ENCODE assay signal across 21 mouse cellular contexts in genomic region chr10:67713098-67713497, GRCm38 (mm10).
DNase-seq lines count a peak whose midpoint lies in the region; ATAC-seq and TF ChIP-seq lines count a peak whose summit lies in the region.
"Had no signal": no experiment of that assay in that cellular context is flagged by ENCODE, and none has a peak within 500 bp of the region (broad histone marks: within the 10 kb centered on the region; RNA-seq: fewer than 3 reads in every experiment).

No protein-coding gene starts in this region.

- TF ChIP-seq POLR2A in lung, adult 2 months (IDR thresholded peaks at IDR 0.05; ENCODE audit: borderline replicate concordance, extremely low read depth, low read depth, low read length): no peak

- H3K4me1 ChIP-seq in lung, adult 2 months (ENCODE audit: control insufficient read depth, insufficient read depth, low read length): no peaks in the 10 kb centered on the region
- peaks cover 3% of the 10 kb centered on the region; the same call in 1 of the 2 replicates for H3K4me1 ChIP-seq in liver, postnatal 0 days (ENCODE audit: insufficient read depth)
- H3K4me1 ChIP-seq: embryonic facial prominence, embryonic 12.5 days; forebrain, embryonic 13.5 days; hindbrain, embryonic 10.5 days; limb, embryonic 12.5 days had no signal

- no peak for TF ChIP-seq EP300 in liver, postnatal 0 days (IDR thresholded peaks at IDR 0.05; ENCODE audit: low read depth)

- no peak overlapping the region for H3K9ac ChIP-seq in liver, postnatal 0 days (replicated peaks)
- H3K9ac ChIP-seq: embryonic facial prominence, embryonic 12.5 days; forebrain, embryonic 13.5 days; limb, embryonic 12.5 days; lung, embryonic 14.5 days had no signal

- TF ChIP-seq CTCF in lung, adult 2 months (IDR thresholded peaks at IDR 0.05; ENCODE audit: insufficient read depth, low read length): no peak
- no peak for TF ChIP-seq CTCF in liver, postnatal 0 days (IDR thresholded peaks at IDR 0.05; ENCODE audit: low read depth)

- no peak overlapping the region for H3K4me2 ChIP-seq in liver, postnatal 0 days (ENCODE audit: low read depth, low read length)
- H3K4me2 ChIP-seq: embryonic facial prominence, embryonic 12.5 days; forebrain, embryonic 13.5 days; limb, embryonic 12.5 days; lung, embryonic 14.5 days had no signal

- H3K36me3 ChIP-seq in liver, postnatal 0 days (replicated peaks; ENCODE audit: insufficient read depth, low read length): no peaks in the 10 kb centered on the region
- H3K36me3 ChIP-seq: embryonic facial prominence, embryonic 12.5 days; hindbrain, embryonic 10.5 days; limb, embryonic 12.5 days had no signal

- H3K27ac ChIP-seq in liver, postnatal 0 days (ENCODE audit: low read depth): peak overlapping the region; percentile 64; the same call in 1 of the 2 replicates
- H3K27ac ChIP-seq: embryonic facial prominence, embryonic 12.5 days; forebrain, embryonic 13.5 days; heart, adult 2 months; hindbrain, embryonic 10.5 days; limb, embryonic 12.5 days; stomach, postnatal 0 days had no signal

- intact Hi-C loops in heart, postnatal 14 days (cut with DNase I): no loop called here

- peak; percentile 93 for DNase-seq in heart, adult 11 months
- DNase-seq in heart, postnatal 14 days: no peak
- peak; percentile 23 for DNase-seq in lung, postnatal 25 days (ENCODE audit: low spot score)
- DNase-seq in lung, adult 2 months: no peak
- DNase-seq in liver, postnatal 0 days: no peak
- no peak for DNase-seq in cerebellum, postnatal 4 days (ENCODE audit: low spot score in 2 of 2)
- DNase-seq in Muller cell, postnatal 12 days (ENCODE audit: inconsistent ontology term): no peak
- no peak for DNase-seq in urinary bladder, postnatal 10 days (ENCODE audit: low spot score)
- DNase-seq: cerebellum, adult 8-10 months; gastrocnemius, postnatal 10 days; kidney, adult 18-20 months; right cerebral cortex, postnatal 4 days had no signal

- H3K27me3 ChIP-seq in liver, postnatal 0 days (ENCODE audit: insufficient read depth, low read length): no peaks in the 10 kb centered on the region
- H3K27me3 ChIP-seq: embryonic facial prominence, embryonic 12.5 days; forebrain, embryonic 13.5 days; limb, embryonic 12.5 days had no signal

- no peaks in the 10 kb centered on the region for H3K9me3 ChIP-seq in liver, postnatal 0 days (ENCODE audit: low read length)
- H3K9me3 ChIP-seq: embryonic facial prominence, embryonic 12.5 days; forebrain, embryonic 13.5 days; limb, embryonic 12.5 days had no signal

- 62% methylated on average over 10 of the region's 10 CpGs for WGBS in lung, adult 2 months
- 47% methylated on average over 10 of the region's 10 CpGs for WGBS in liver, postnatal 0 days (ENCODE audit: insufficient replicate concordance)

- no peak overlapping the region for H3K4me3 ChIP-seq in lung, adult 2 months (replicated peaks; ENCODE audit: extremely low read depth, low read depth, low read length)
- H3K4me3 ChIP-seq in liver, postnatal 0 days (ENCODE audit: low read depth, low read length): no peak overlapping the region
- H3K4me3 ChIP-seq: embryonic facial prominence, embryonic 12.5 days; erythroblast, embryonic 14.5 days; forebrain, embryonic 13.5 days; heart, adult 2 months; hindbrain, embryonic 10.5 days; limb, embryonic 12.5 days had no signal

- peak; percentile 64 for ATAC-seq in liver, postnatal 0 days
- ATAC-seq: CD4-positive, CD25-positive, alpha-beta regulatory T cell, adult 4 months; forebrain, embryonic 13.5 days had no signal

Comparison
In these comparisons a context has a peak if more than half of its experiments do, and no peak if none do; other contexts are left out.
1. DNase-seq: peak in heart, adult 11 months (single experiment) and lung, postnatal 25 days (single experiment); none in heart, postnatal 14 days (0 of 2), lung, adult 2 months (single experiment), liver, postnatal 0 days (single experiment), cerebellum, postnatal 4 days (0 of 2), Muller cell, postnatal 12 days (single experiment) and urinary bladder, postnatal 10 days (single experiment).